Mouse (Mus musculus) forebrain, embryonic 16.5 days (tissue): ENCODE data around the gene Dynll2. TPM values are rescaled to one million over a fixed set of nuclear protein-coding genes. Genes with fewer than 3 reads are reported as not detected.

Experiments used
- ATAC-seq: fragments of 200-750 bp; cut with Nextera tagmentation; 2 replicates; pipeline ENCODE4 v1.8.0; 2017; ENCODE audit warnings: mild to moderate bottlenecking, moderate library complexity
- H3K27ac ChIP-seq: fragments of 300-500 bp; sonication (generic); 2 replicates; pipeline ENCODE4 v1.5.1; 2014; ENCODE audit warnings: low read length, control low read depth
- H3K27me3 ChIP-seq: fragments of 300-500 bp; sonication (generic); replicated peaks from 2 replicates; pipeline ENCODE4 v1.6.1; 2014; ENCODE audit warnings: low read length; ENCODE audit not compliant: control insufficient read depth, insufficient read depth
- H3K36me3 ChIP-seq: fragments of 300-500 bp; sonication (generic); 2 replicates; pipeline ENCODE4 v1.6.1; 2014; ENCODE audit not compliant: control insufficient read depth, insufficient read depth
- H3K4me1 ChIP-seq: fragments of 300-500 bp; sonication (generic); replicated peaks from 2 replicates; pipeline ENCODE4 v1.6.1; 2014; ENCODE audit warnings: low read length; ENCODE audit not compliant: control insufficient read depth, insufficient read depth
- H3K4me2 ChIP-seq: fragments of 300-500 bp; sonication (generic); 2 replicates; pipeline ENCODE4 v1.6.1; 2014; ENCODE audit warnings: mild to moderate bottlenecking, low read length, control low read depth
- H3K4me3 ChIP-seq: fragments of 300-500 bp; sonication (generic); replicated peaks from 2 replicates; pipeline ENCODE4 v1.5.1; 2014; ENCODE audit warnings: mild to moderate bottlenecking, low read length, control low read depth
- H3K9ac ChIP-seq: fragments of 300-500 bp; sonication (generic); replicated peaks from 2 replicates; pipeline ENCODE4 v1.6.1; 2014; ENCODE audit warnings: low read depth, low read length, control low read depth
- H3K9me3 ChIP-seq: fragments of 300-500 bp; sonication (generic); 2 replicates; pipeline ENCODE4 v1.6.1; 2016; ENCODE audit warnings: low read length; ENCODE audit not compliant: control insufficient read depth
- WGBS: fragments of 180-500 bp; shearing (Covaris S2); extraction: QIAGEN DNeasy Blood & Tissue Kit; methylation state at CpG from one replicate; pipeline ENCODE4 v1.1.7; 2014; 5-methylcytosine and 5-hydroxymethylcytosine counted together
- polyA plus RNA-seq: library from polyadenylated mRNA; unstranded; fragments of >200 nt; fragmentation: Nextera tagmentation; extraction: Ambion mirVana; gene quantifications from 2 replicates; pipeline ENCODE4 v1.2.1, GENCODE M21; 2015

Gene Dynll2
- polyA plus RNA-seq, 1 experiment from 2014 or later: 43.1 TPM

DNA sequence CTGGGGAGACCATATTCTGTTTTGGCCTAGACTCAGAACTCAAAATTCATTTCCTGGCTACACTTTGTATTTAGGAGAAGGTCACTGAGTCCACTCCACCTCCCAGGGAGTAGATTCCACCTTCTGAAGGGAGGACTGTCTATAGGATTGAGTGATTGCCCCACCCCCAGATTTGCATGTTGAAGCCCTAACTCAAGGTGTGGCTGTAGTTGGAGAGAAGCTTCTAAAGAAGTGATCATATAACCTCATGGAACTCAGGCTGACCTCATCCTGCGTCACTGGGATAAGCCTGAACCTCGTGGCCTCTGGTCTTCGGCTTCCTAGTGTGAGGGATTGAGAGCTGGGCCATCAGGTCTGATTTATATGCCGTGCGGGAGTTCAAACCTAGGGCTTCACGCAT is 28.5 kb upstream of the Dynll2 start:
- Histone ChIP-seq H3K4me1 (no peaks in the 10 kb centered on the region), H3K9me3 (no peaks in the 10 kb centered on the region), H3K36me3 (no peaks in the 10 kb centered on the region), H3K27me3 (0 out of 2 replicates have a peak, but pooled peaks cover 2% of the 10 kb centered on the region), H3K4me3 (no peak overlapping the region), H3K4me2 (no peak overlapping the region), H3K9ac (no peak overlapping the region), H3K27ac (no peak overlapping the region)
- WGBS: 93% methylated on average over 6 of the region's 6 CpGs
- no peak for ATAC-seq

DNA sequence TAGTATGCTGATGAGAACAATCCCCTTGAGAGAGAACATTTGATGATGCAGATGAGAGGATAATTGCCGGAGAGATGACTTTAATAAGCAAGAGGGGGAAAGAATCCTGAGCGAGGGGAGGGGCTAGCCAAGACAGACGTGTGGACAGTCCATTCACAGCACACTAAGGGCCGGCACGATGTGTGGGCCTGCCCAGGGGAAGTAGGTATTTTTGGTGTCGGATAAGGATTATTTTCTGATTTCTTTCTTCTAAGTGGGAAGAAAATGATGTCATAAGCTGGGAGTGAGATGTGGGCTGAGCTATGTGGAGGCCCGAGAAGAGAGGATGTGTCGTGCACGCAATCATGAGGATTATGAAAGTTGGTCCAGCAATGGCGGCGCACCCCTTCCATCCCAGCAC is 27.8 kb upstream of the Dynll2 start:
- no peaks in the 10 kb centered on the region for H3K9me3 ChIP-seq
- no peak overlapping the region for H3K4me2 ChIP-seq
- H3K27me3 ChIP-seq: 0 out of 2 replicates have a peak, but pooled peaks cover 2% of the 10 kb centered on the region
- no peak overlapping the region; the same call in 1 of the 2 replicates for H3K27ac ChIP-seq
- peaks cover under 1% of the 10 kb centered on the region for H3K4me1 ChIP-seq
- WGBS: 83% methylated on average over 11 of the region's 11 CpGs
- ATAC-seq: no peak
- H3K4me3 ChIP-seq: no peak overlapping the region
- no peaks in the 10 kb centered on the region for H3K36me3 ChIP-seq
- no peak overlapping the region for H3K9ac ChIP-seq

DNA sequence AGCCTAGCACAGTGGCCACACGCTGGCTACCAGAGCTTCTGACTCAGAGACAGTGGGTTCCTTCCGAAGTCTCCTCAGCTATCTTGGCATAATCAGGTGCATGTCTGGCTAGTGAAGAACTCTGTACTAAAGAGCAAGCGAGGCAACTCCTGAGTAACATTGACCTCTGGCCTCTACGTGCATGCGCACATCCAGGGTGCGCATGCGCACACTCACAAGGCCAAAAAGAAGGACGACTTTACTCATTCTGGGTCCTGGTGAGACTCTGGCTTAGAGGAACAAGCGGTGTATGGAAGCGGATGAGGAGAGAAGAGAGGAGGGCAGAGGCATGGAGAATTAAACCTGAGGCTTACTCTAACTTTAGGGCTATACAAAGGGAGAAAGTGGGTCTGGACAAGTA is 26.3 kb upstream of the Dynll2 start:
- 93% methylated on average over 10 of the region's 10 CpGs for WGBS

DNA sequence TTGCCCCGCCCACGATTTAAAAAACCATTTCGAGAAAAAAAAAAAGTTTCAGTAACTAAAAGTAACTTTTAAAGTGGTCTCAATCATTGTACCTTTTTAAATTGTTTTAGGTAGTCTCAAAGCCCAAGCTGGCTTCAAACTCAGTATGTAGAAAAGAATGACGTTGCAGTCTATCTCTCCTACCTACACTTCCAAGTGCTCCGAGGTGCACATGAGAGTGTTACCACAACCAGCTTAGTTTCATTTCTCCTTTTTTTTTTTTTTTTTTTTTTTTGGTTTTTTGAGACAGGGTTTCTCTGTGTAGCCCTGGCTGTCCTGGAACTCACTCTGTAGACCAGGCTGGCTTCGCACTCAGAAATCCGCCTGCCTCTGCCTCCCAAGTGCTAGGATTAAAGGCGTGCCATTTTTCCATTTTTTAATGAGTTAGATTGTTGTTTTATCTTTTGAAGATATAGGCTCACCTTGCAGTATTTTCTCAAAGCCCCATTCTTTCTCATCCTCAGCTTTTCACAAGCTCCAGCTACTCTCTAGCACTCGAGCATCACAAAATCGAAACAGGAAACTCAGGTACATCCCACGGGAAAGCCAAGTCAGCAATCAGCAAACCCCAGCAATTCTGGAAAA is 25.4 kb upstream of the Dynll2 start:
- 94% methylated on average over 11 of the region's 11 CpGs for WGBS

More for the DNA sequence above, 26.3 kb upstream of the Dynll2 start:
- Histone ChIP-seq H3K9ac (no peak overlapping the region), H3K27me3 (0 out of 2 replicates have a peak, but pooled peaks cover 2% of the 10 kb centered on the region), H3K36me3 (no peaks in the 10 kb centered on the region), H3K9me3 (no peaks in the 10 kb centered on the region), H3K27ac (no peak overlapping the region), H3K4me3 (no peak overlapping the region), H3K4me1 (peaks cover 16% of the 10 kb centered on the region), H3K4me2 (no peak overlapping the region)
- no peak for ATAC-seq

DNA sequence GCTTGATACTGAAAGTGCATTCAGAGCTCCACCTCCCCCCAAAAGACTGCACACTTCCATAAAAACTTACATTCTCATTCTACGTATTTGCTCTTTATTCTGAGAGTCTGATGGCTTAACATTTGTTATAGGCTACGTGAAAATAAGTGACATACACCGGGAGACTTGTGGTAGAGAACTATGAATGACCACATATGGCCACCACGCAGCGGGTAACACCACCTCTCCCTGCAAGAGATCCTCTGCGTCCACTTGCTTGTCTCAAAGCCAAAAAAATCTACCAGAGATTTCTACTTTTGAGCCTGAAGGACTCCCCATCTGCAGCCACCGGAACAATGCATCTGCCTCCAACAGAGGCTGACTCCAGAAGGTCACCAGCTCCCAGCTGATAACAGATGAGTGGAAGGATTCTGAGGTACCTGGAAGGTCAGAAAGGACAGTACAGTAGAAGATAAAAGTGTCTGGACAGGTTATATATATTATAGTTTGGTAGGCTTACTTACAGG is 24.6 kb upstream of the Dynll2 start:
- 89% methylated on average over 7 of the region's 7 CpGs for WGBS
- no peak overlapping the region for H3K4me2 ChIP-seq
- no peaks in the 10 kb centered on the region for H3K9me3 ChIP-seq
- H3K36me3 ChIP-seq: no peaks in the 10 kb centered on the region
- no peak overlapping the region for H3K9ac ChIP-seq
- H3K4me1 ChIP-seq: peaks cover 18% of the 10 kb centered on the region
- ATAC-seq: no peak
- no peak overlapping the region for H3K4me3 ChIP-seq
- no peak overlapping the region for H3K27ac ChIP-seq
- 0 out of 2 replicates have a peak, but pooled peaks cover 2% of the 10 kb centered on the region for H3K27me3 ChIP-seq

More for the DNA sequence above, 25.4 kb upstream of the Dynll2 start:
- 0 out of 2 replicates have a peak, but pooled peaks cover 2% of the 10 kb centered on the region for H3K27me3 ChIP-seq
- no peak overlapping the region for H3K27ac ChIP-seq
- ATAC-seq: no peak
- H3K4me2 ChIP-seq: no peak overlapping the region
- no peaks in the 10 kb centered on the region for H3K36me3 ChIP-seq
- peaks cover 18% of the 10 kb centered on the region for H3K4me1 ChIP-seq
- no peak overlapping the region for H3K4me3 ChIP-seq
- H3K9ac ChIP-seq: no peak overlapping the region
- no peaks in the 10 kb centered on the region for H3K9me3 ChIP-seq

DNA sequence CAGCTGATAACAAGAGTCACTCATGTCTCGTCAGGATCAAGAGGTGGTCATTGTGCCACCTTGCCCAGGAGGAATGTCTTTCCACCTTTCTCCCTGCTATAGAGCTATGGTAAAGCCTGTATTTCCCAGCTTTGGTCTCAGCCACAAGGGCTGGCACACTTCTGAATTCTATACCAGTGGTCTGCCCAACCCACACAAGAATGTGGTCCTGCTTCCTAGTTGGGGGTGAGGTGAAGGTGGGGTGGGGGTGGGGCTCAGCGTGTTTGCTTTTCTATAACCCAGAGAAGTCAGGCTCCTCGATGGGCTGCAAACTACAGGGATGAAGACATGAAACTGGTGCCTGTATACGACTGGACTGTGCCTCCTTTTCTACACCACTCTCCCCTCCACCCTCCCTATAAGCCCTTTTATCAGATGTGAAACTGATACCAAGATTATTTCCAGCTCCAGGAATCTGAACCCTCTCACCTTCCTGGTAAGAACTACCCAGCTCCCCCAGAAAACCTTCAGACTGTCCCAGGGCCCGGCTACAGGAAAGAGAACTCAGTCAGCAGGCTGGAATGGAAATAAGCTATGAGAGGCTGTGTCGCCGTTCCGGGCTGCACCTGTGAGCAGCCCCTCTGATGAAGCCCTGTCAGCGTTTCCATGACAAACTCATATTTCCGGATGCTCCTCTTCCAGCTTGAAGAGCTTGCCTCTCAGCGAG is 24.0 kb upstream of the Dynll2 start:
- H3K4me3 ChIP-seq: no peak overlapping the region
- no peak overlapping the region for H3K27ac ChIP-seq
- no peaks in the 10 kb centered on the region for H3K36me3 ChIP-seq
- ATAC-seq: no peak
- no peak overlapping the region for H3K4me2 ChIP-seq
- H3K27me3 ChIP-seq: 0 out of 2 replicates have a peak, but pooled peaks cover 2% of the 10 kb centered on the region
- no peaks in the 10 kb centered on the region for H3K9me3 ChIP-seq
- WGBS: 71% methylated on average over 11 of the region's 11 CpGs
- H3K4me1 ChIP-seq: peaks cover 18% of the 10 kb centered on the region
- no peak overlapping the region for H3K9ac ChIP-seq

DNA sequence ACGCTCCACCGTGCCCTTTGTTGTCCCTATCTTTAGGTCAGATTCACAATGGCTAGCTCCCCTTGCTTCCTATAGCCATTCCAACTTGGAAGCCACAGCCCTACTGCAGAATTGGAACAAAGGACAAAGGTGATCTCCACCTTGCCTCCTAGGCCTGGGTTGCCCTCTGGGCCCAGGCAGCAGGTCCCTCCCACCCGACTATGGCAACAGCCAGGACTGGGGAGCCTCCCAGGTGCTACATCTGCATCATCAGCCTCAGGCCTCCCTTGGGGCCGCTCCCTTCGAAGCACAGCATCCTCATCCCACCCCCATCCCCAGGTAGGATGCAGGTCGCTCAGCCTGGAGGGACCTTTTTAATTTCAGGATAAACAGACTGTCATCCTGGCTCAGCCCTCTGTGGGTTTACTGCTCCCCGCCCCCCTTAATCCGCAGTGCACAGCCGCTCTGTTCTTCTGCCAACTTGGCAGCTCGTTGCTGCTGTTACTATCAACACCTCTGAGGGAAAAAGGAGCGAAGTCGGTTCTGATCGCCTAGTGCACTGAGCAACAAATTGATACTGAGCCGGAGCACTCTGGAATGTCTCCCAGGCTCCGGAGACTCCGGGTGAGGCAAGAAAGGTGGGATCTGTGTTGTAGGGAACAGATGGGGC is 22.3 kb upstream of the Dynll2 start:
- peak overlapping the region; percentile 57 for H3K27ac ChIP-seq
- peak overlapping the region; percentile 7; the same call in 1 of the 2 replicates for H3K4me3 ChIP-seq
- peak; percentile 87 for ATAC-seq
- H3K36me3 ChIP-seq: no peaks in the 10 kb centered on the region
- peak overlapping the region; percentile 28 for H3K9ac ChIP-seq
- H3K9me3 ChIP-seq: no peaks in the 10 kb centered on the region
- H3K4me1 ChIP-seq: peaks cover 18% of the 10 kb centered on the region
- peak overlapping the region; percentile 47 for H3K4me2 ChIP-seq
- 13% methylated on average over 16 of the region's 16 CpGs for whole genome bisulfite sequencing
- H3K27me3 ChIP-seq: 0 out of 2 replicates have a peak, but pooled peaks cover 2% of the 10 kb centered on the region

DNA sequence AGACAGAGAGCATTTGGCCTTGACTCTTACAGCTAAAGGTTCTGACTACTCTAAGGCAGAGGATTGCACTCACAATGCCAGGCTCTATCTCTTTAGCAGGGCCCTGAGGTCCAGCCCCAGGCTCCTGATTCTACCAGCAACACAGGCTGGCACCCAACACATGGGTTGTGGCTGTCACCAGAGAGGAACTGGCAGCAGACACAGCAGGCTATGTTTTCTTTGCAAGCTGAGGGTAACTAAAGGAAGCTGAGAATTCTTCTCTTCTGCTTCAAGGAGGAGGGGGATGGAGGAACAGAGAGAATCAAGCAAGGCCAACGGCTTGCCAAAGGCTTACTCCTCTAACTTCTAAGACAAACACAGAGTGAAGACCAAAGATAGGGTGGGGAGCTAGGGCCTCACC is 21.3 kb upstream of the Dynll2 start:
- H3K27me3 ChIP-seq: 0 out of 2 replicates have a peak, but pooled peaks cover 1% of the 10 kb centered on the region
- ATAC-seq: peak; percentile 47
- peaks cover 18% of the 10 kb centered on the region for H3K4me1 ChIP-seq
- no peak overlapping the region for H3K9ac ChIP-seq
- no peak overlapping the region for H3K27ac ChIP-seq
- H3K9me3 ChIP-seq: no peaks in the 10 kb centered on the region
- H3K4me3 ChIP-seq: no peak overlapping the region
- H3K4me2 ChIP-seq: no peak overlapping the region
- 30% methylated on average over 1 of the region's 1 CpGs for WGBS
- no peaks in the 10 kb centered on the region for H3K36me3 ChIP-seq

DNA sequence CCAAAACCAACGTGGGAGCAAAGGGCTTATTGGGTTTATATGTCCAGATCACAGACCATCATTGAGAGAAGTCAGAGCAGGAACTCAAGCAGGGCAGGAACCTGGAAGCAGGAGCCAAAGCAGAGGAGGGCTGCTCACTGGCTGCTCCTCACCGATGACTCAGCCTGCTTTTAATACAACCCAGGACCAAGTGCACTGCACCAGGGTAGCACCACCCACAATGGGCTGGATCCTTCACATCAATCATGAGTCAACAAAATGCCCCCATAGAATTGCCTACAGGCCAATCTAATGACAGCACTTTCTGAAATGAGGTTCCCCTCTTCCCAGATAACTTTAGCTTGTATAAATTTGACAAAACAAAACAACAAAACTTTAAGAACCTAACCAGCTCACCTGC is 16.8 kb upstream of the Dynll2 start:
- H3K36me3 ChIP-seq: peaks cover 6% of the 10 kb centered on the region; the same call in 1 of the 2 replicates
- 63% methylated on average over 2 of the region's 2 CpGs for WGBS
- H3K9me3 ChIP-seq: 0 out of 2 replicates have a peak, but pooled peaks cover 3% of the 10 kb centered on the region
- H3K27ac ChIP-seq: no peak overlapping the region
- no peaks in the 10 kb centered on the region for H3K27me3 ChIP-seq
- ATAC-seq: no peak
- H3K4me3 ChIP-seq: no peak overlapping the region
- no peak overlapping the region for H3K9ac ChIP-seq
- no peak overlapping the region for H3K4me2 ChIP-seq
- H3K4me1 ChIP-seq: peaks cover 7% of the 10 kb centered on the region
